Mouse (Mus musculus) liver, adult 2 months (tissue): ENCODE measurements around the gene Igll1. TPM values are rescaled to one million over a fixed set of nuclear protein-coding genes. Genes with fewer than 3 reads are reported as not detected.
A peak's percentile ranks its signal among the peaks of the same experiment; 100 is the strongest.

Experiments used
- DNase-seq: peaks from one replicate; pipeline ENCODE4 v3.0.0-alpha.2; 2011; ENCODE audit warnings: low read depth, low spot score; ENCODE audit errors: extremely low read depth
- H3K27ac ChIP-seq: fragments of 200-500 bp; replicated peaks from 2 replicates; pipeline ENCODE4 v1.5.1; 2012; ENCODE audit warnings: low read depth, mild to moderate bottlenecking, control low read depth, inconsistent platforms, low read length; ENCODE audit not compliant: insufficient read depth
- H3K27me3 ChIP-seq: fragments of 200-500 bp; 2 replicates; pipeline ENCODE4 v1.6.1; 2012; ENCODE audit warnings: mild to moderate bottlenecking, moderate library complexity, low read length, inconsistent platforms; ENCODE audit not compliant: control insufficient read depth, insufficient read depth
- H3K36me3 ChIP-seq: fragments of 200-500 bp; 2 replicates; pipeline ENCODE4 v1.6.1; 2012; ENCODE audit warnings: low read length, inconsistent platforms; ENCODE audit not compliant: control insufficient read depth, insufficient read depth
- H3K4me1 ChIP-seq: fragments of 200-500 bp; 2 replicates; pipeline ENCODE4 v1.6.1; 2011; ENCODE audit warnings: low read length; ENCODE audit not compliant: control insufficient read depth, insufficient read depth
- H3K4me3 ChIP-seq: fragments of 200-500 bp; 2 replicates; pipeline ENCODE4 v1.5.1; 2011; ENCODE audit warnings: low read depth, mild to moderate bottlenecking, control low read depth, low read length, moderate library complexity; ENCODE audit not compliant: insufficient read depth
- H3K79me2 ChIP-seq: fragments of 200-500 bp; 2 replicates; pipeline ENCODE4 v1.6.1; 2012; ENCODE audit warnings: inconsistent platforms, mild to moderate bottlenecking, low read length, moderate library complexity; ENCODE audit not compliant: control insufficient read depth, insufficient read depth
- H3K9ac ChIP-seq: fragments of 200-500 bp; 2 replicates; pipeline ENCODE4 v1.6.1; 2012; ENCODE audit warnings: low read depth, mild to moderate bottlenecking, control low read depth, inconsistent platforms, low read length
- CTCF ChIP-seq: fragments of 200-500 bp; IDR thresholded peaks from 2 replicates; pipeline ENCODE4 v1.5.1; 2011; ENCODE audit warnings: low read depth, low read length, control low read depth
- POLR2A ChIP-seq: fragments of 200-500 bp; IDR thresholded peaks from 2 replicates; pipeline ENCODE4 v1.6.1; 2011; ENCODE audit warnings: low read length, control low read depth; ENCODE audit not compliant: insufficient read depth; ENCODE audit errors: extremely low read depth
- WGBS: fragments of 180-500 bp; shearing (Covaris S2); methylation state at CpG from one replicate; pipeline ENCODE4 v1.1.7; 2018; 5-methylcytosine and 5-hydroxymethylcytosine counted together
- polyA plus RNA-seq: library from polyadenylated mRNA; depleted of rRNA; stranded (reverse); fragments of >200 nt; gene quantifications from 2 replicates; pipeline ENCODE4 v1.2.3, GENCODE M21; 2012
- total RNA-seq: library from RNA; depleted of rRNA; stranded (reverse); fragments of >200 nt; gene quantifications from 2 replicates; pipeline ENCODE4 v1.2.3, GENCODE M21; 2014

Gene Igll1
- total and polyA plus RNA-seq, 2 experiments: not detected

GRCm38 (mm10) chr16:16902329-16902728 is 38.5 kb upstream of the Igll1 start:
- Histone ChIP-seq H3K9ac (no peak overlapping the region), H3K4me1 (peaks cover 3% of the 10 kb centered on the region; the same call in 1 of the 2 replicates), H3K36me3 (peaks cover 11% of the 10 kb centered on the region; the same call in 1 of the 2 replicates), H3K27me3 (no peaks in the 10 kb centered on the region), H3K79me2 (peaks cover 4% of the 10 kb centered on the region; the same call in 1 of the 2 replicates), H3K4me3 (no peak overlapping the region), H3K27ac (no peak overlapping the region)
- WGBS: 73% methylated on average over 4 of the region's 4 CpGs
- no peak for DNase-seq
- TF ChIP-seq CTCF: no peak
- TF ChIP-seq POLR2A: no peak

GRCm38 (mm10) chr16:16897056-16897584 is 33.3 kb upstream of the Igll1 start:
- peak; percentile 10 for DNase-seq
- Histone ChIP-seq H3K27me3 (no peaks in the 10 kb centered on the region), H3K36me3 (peaks cover 4% of the 10 kb centered on the region; the same call in 1 of the 2 replicates), H3K4me3 (peak overlapping the region; percentile 74), H3K4me1 (peaks cover 5% of the 10 kb centered on the region), H3K79me2 (peaks cover 10% of the 10 kb centered on the region; the same call in 1 of the 2 replicates), H3K9ac (peak overlapping the region; percentile 78), H3K27ac (peak overlapping the region; percentile 14; the same call in 1 of the 2 replicates)
- TF ChIP-seq CTCF (no peak), POLR2A (no peak)
- 30% methylated on average over 10 of the region's 10 CpGs for WGBS

- WGBS: under 1% methylated on average over 29 of the region's 29 CpGs
- H3K27me3 ChIP-seq: no peaks in the 10 kb centered on the region
- peak within 1 kb of the TSS; percentile 14 for H3K27ac ChIP-seq
- H3K4me3 ChIP-seq: peak within 1 kb of the TSS; percentile 74
- peak within 1 kb of the TSS; percentile 78 for H3K9ac ChIP-seq
- peaks cover 10% of the 10 kb centered on the region; the same call in 1 of the 2 replicates for H3K79me2 ChIP-seq
- H3K4me1 ChIP-seq: peaks cover 5% of the 10 kb centered on the region
- H3K36me3 ChIP-seq: peaks cover 10% of the 10 kb centered on the region
- peak; percentile 87 for DNase-seq
- TF ChIP-seq CTCF: peak; percentile 96
- TF ChIP-seq POLR2A: peak; percentile 71
Measured at GRCm38 (mm10) chr16:16896382-16897055, 32.7 kb upstream of the Igll1 start, which contains the start of gene Ppm1f. Gene Ppm1f (plus strand): TSS chr16:16896469.

GRCm38 (mm10) chr16:16896015-16896381 is 32.2 kb upstream of the Igll1 start:
- peaks cover 5% of the 10 kb centered on the region for H3K4me1 ChIP-seq
- WGBS: 29% methylated on average over 4 of the region's 4 CpGs
- H3K27ac ChIP-seq: no peak overlapping the region
- no peak overlapping the region for H3K9ac ChIP-seq
- peaks cover 14% of the 10 kb centered on the region for H3K36me3 ChIP-seq
- H3K4me3 ChIP-seq: no peak overlapping the region
- no peaks in the 10 kb centered on the region for H3K27me3 ChIP-seq
- peaks cover 10% of the 10 kb centered on the region; the same call in 1 of the 2 replicates for H3K79me2 ChIP-seq
- TF ChIP-seq POLR2A (no peak), CTCF (no peak)
- DNase-seq: no peak

- Histone ChIP-seq H3K4me3 (no peak overlapping the region), H3K79me2 (peaks cover 6% of the 10 kb centered on the region; the same call in 1 of the 2 replicates), H3K4me1 (peaks cover 15% of the 10 kb centered on the region), H3K36me3 (peaks cover 32% of the 10 kb centered on the region), H3K27ac (no peak overlapping the region), H3K9ac (no peak overlapping the region), H3K27me3 (no peaks in the 10 kb centered on the region)
- TF ChIP-seq CTCF: no peak
- no peak for TF ChIP-seq POLR2A
- no peak for DNase-seq
- 96% methylated on average over 7 of the region's 7 CpGs for WGBS
Measured at GRCm38 (mm10) chr16:16892366-16892765, 28.6 kb upstream of the Igll1 start.

- Histone ChIP-seq H3K9ac (no peak overlapping the region), H3K27me3 (no peaks in the 10 kb centered on the region), H3K4me1 (peaks cover 30% of the 10 kb centered on the region), H3K79me2 (no peaks in the 10 kb centered on the region), H3K27ac (peak overlapping the region; percentile 75), H3K36me3 (peaks cover 47% of the 10 kb centered on the region), H3K4me3 (no peak overlapping the region)
- DNase-seq: peak; percentile 94
- 25% methylated on average over 1 of the region's 1 CpGs for WGBS
- TF ChIP-seq CTCF (no peak), POLR2A (no peak)
Measured at GRCm38 (mm10) chr16:16888341-16888740, 24.6 kb upstream of the Igll1 start.
